Mouse (Mus musculus) kidney, embryonic 16.5 days (tissue): ENCODE data around the gene Hist1h2bj. TPM values are rescaled to one million over a fixed set of nuclear protein-coding genes. Genes with fewer than 3 reads are reported as not detected.
"Not testable (repeated sequence)": the region's sequence is repeated elsewhere in the genome, so short reads cannot be mapped to it uniquely, and the experiment has no call there.

Source experiments
- ATAC-seq: fragments of 200-750 bp; cut with Nextera tagmentation; 2 replicates; pipeline ENCODE4 v1.8.0; 2017; ENCODE audit warnings: moderate TSS enrichment; ENCODE audit not compliant: low FRiP score, low TSS enrichment
- H3K27ac ChIP-seq: fragments of 300-500 bp; sonication (generic); 2 replicates; pipeline ENCODE4 v1.5.1; 2014; ENCODE audit warnings: low read length
- H3K27me3 ChIP-seq: fragments of 300-500 bp; sonication (generic); 2 replicates; pipeline ENCODE4 v1.6.1; 2014; ENCODE audit warnings: low read length, control low read depth, mixed read lengths; ENCODE audit not compliant: insufficient read depth
- H3K36me3 ChIP-seq: fragments of 300-500 bp; sonication (generic); 2 replicates; pipeline ENCODE4 v1.6.1; 2014; ENCODE audit warnings: low read length, control low read depth, mixed read lengths; ENCODE audit not compliant: insufficient read depth
- H3K4me1 ChIP-seq: fragments of 300-500 bp; sonication (generic); 2 replicates; pipeline ENCODE4 v1.6.1; 2014; ENCODE audit warnings: low read length, control low read depth, mixed read lengths; ENCODE audit not compliant: insufficient read depth
- H3K4me2 ChIP-seq: fragments of 300-500 bp; sonication (generic); replicated peaks from 2 replicates; pipeline ENCODE4 v1.6.1; 2014; ENCODE audit warnings: low read depth, low read length
- H3K4me3 ChIP-seq: fragments of 300-500 bp; sonication (generic); 2 replicates; pipeline ENCODE4 v1.5.1; 2014; ENCODE audit warnings: mild to moderate bottlenecking, low read length
- H3K9ac ChIP-seq: fragments of 300-500 bp; sonication (generic); replicated peaks from 2 replicates; pipeline ENCODE4 v1.6.1; 2014; ENCODE audit warnings: low read length
- H3K9me3 ChIP-seq: fragments of 300-500 bp; sonication (generic); 2 replicates; pipeline ENCODE4 v1.6.1; 2016; ENCODE audit warnings: low read length, control low read depth
- WGBS: fragments of 180-500 bp; shearing (Covaris S2); extraction: QIAGEN DNeasy Blood & Tissue Kit; methylation state at CpG from one replicate; pipeline ENCODE4 v1.1.7; 2014; 5-methylcytosine and 5-hydroxymethylcytosine counted together
- polyA plus RNA-seq: library from polyadenylated mRNA; unstranded; fragments of >200 nt; fragmentation: Nextera tagmentation; extraction: Ambion mirVana; gene quantifications from 2 replicates; pipeline ENCODE4 v1.2.1, GENCODE M21; 2015

Hist1h2bj gene
- polyA plus RNA-seq, 1 experiment from 2014 or later: 20.2 TPM

- no peaks in the 10 kb centered on the region for H3K36me3 ChIP-seq
- under 1% methylated on average over 40 of the region's 40 CpGs for WGBS
- no peaks in the 10 kb centered on the region for H3K27me3 ChIP-seq
- ATAC-seq: peak; percentile 82
- H3K4me1 ChIP-seq: peaks cover 10% of the 10 kb centered on the region
- peak overlapping the region; percentile 79 for H3K9ac ChIP-seq
- peak overlapping the region; percentile 66 for H3K4me3 ChIP-seq
- peak overlapping the region; percentile 69 for H3K4me2 ChIP-seq
- H3K27ac ChIP-seq: peak overlapping the region; percentile 90
- H3K9me3 ChIP-seq: no peaks in the 10 kb centered on the region
These were observed 14.1 kb upstream of the Hist1h2bj start for GRCm38 (mm10) chr13:22028673-22029460.

- 52% methylated on average over 8 of the region's 8 CpGs for WGBS
- H3K4me2 ChIP-seq: no peak overlapping the region
These were observed 13.1 kb upstream of the Hist1h2bj start for GRCm38 (mm10) chr13:22029928-22030327.

GRCm38 (mm10) chr13:22030493-22030892 is 12.5 kb upstream of the Hist1h2bj start:
- Histone ChIP-seq H3K9me3 (no peaks in the 10 kb centered on the region), H3K4me1 (peaks cover 19% of the 10 kb centered on the region), H3K27ac (no peak overlapping the region), H3K9ac (no peak overlapping the region), H3K36me3 (no peaks in the 10 kb centered on the region), H3K27me3 (no peaks in the 10 kb centered on the region), H3K4me3 (no peak overlapping the region), H3K4me2 (no peak overlapping the region)
- WGBS: 10% methylated on average over 4 of the region's 4 CpGs
- ATAC-seq: no peak

More at GRCm38 (mm10) chr13:22029928-22030327, 13.1 kb upstream of the Hist1h2bj start:
- H3K27ac ChIP-seq: no peak overlapping the region
- H3K4me3 ChIP-seq: no peak overlapping the region
- no peaks in the 10 kb centered on the region for H3K9me3 ChIP-seq
- H3K27me3 ChIP-seq: no peaks in the 10 kb centered on the region
- H3K4me1 ChIP-seq: peaks cover 19% of the 10 kb centered on the region
- no peak overlapping the region for H3K9ac ChIP-seq
- H3K36me3 ChIP-seq: no peaks in the 10 kb centered on the region
- ATAC-seq: no peak

- Histone ChIP-seq H3K9me3 (no peaks in the 10 kb centered on the region), H3K36me3 (no peaks in the 10 kb centered on the region), H3K9ac (peak overlapping the region; percentile 74), H3K4me2 (peak overlapping the region; percentile 70), H3K27ac (peak overlapping the region; percentile 94), H3K4me3 (peak overlapping the region; percentile 55), H3K4me1 (peaks cover 30% of the 10 kb centered on the region), H3K27me3 (no peaks in the 10 kb centered on the region)
- WGBS: 42% methylated on average over 5 of the region's 5 CpGs
- no peak for ATAC-seq
These were observed 9.1 kb upstream of the Hist1h2bj start for GRCm38 (mm10) chr13:22033741-22034442.

GRCm38 (mm10) chr13:22034443-22035266 is 8.4 kb upstream of the Hist1h2bj start:
- Histone ChIP-seq H3K27me3 (no peaks in the 10 kb centered on the region), H3K36me3 (no peaks in the 10 kb centered on the region), H3K9ac (peak overlapping the region; percentile 74), H3K4me1 (peaks cover 25% of the 10 kb centered on the region), H3K4me2 (peak overlapping the region; percentile 70), H3K4me3 (peak overlapping the region; percentile 55), H3K27ac (peak overlapping the region; percentile 94), H3K9me3 (no peaks in the 10 kb centered on the region)
- WGBS: 0% methylated on average over 12 of the region's 14 CpGs
- peak; percentile 24 for ATAC-seq

GRCm38 (mm10) chr13:22035267-22036148 is 7.5 kb upstream of the Hist1h2bj start, which contains the start of the genes Hist1h2ah and Hist1h2bk:
Gene Hist1h2ah, minus strand, starts transcription at chr13:22035568.
Gene Hist1h2bk, plus strand, starts transcription at chr13:22035870.
- peak within 1 kb of the TSS; percentile 55 for H3K4me3 ChIP-seq
- peak within 1 kb of the TSS; percentile 94 for H3K27ac ChIP-seq
- H3K27me3 ChIP-seq, H3K36me3 ChIP-seq, H3K9me3 ChIP-seq: not testable (repeated sequence)
- peaks cover 33% of the 10 kb centered on the region for H3K4me1 ChIP-seq
- peak; percentile 98 for ATAC-seq
- peak within 1 kb of the TSS; percentile 71 for H3K4me2 ChIP-seq
- under 1% methylated on average over 19 of the region's 69 CpGs for WGBS
- peak within 1 kb of the TSS; percentile 74 for H3K9ac ChIP-seq

GRCm38 (mm10) chr13:22036149-22036956 is 6.7 kb upstream of the Hist1h2bj start:
- Histone ChIP-seq H3K4me2 (peak overlapping the region; percentile 71), H3K27me3 (no peaks in the 10 kb centered on the region), H3K4me3 (peak overlapping the region; percentile 46), H3K9me3 (no peaks in the 10 kb centered on the region), H3K9ac (peak overlapping the region; percentile 66), H3K36me3 (no peaks in the 10 kb centered on the region), H3K27ac (peak overlapping the region; percentile 94), H3K4me1 (peaks cover 33% of the 10 kb centered on the region)
- WGBS: 4% methylated on average over 17 of the region's 23 CpGs
- peak; percentile 13; the same call in 1 of the 2 replicates for ATAC-seq

- 51% methylated on average over 3 of the region's 3 CpGs for WGBS
- Histone ChIP-seq H3K27me3 (no peaks in the 10 kb centered on the region), H3K36me3 (no peaks in the 10 kb centered on the region), H3K9me3 (no peaks in the 10 kb centered on the region), H3K4me1 (peaks cover 37% of the 10 kb centered on the region), H3K4me2 (peak overlapping the region; percentile 71), H3K9ac (peak overlapping the region; percentile 66; the same call in 1 of the 2 replicates), H3K27ac (peak overlapping the region; percentile 94), H3K4me3 (peak overlapping the region; percentile 46)
- ATAC-seq: no peak
These were observed 6.0 kb upstream of the Hist1h2bj start for GRCm38 (mm10) chr13:22036986-22037385.
